Comparison of ENCODE assay signal across 10 mouse cellular contexts in the genomic region with DNA sequence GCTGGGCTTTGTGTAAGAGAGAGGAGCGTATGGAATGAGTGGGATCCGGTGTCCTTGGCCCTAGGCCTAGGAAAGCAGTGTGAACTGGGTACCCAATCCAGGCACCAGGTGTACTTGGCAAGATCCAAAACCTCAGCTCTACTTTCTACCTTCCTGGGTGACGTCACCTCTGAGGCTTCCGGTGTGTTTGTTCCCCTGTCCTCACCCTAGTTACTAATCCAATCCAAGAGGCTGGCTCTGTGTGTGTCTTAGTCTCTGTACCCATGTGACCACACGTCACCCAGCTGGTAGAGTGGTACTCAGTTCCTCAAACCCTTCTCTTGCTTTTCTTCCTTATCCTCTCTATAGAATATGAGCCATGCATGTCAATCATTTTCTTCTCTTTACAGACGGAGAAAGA.
DNase-seq lines count a peak whose midpoint lies in the region; ATAC-seq and TF ChIP-seq lines count a peak whose summit lies in the region.
"Had no signal": no experiment of that assay in that cellular context is flagged by ENCODE, and none has a peak within 500 bp of the region (broad histone marks: within the 10 kb centered on the region; RNA-seq: fewer than 3 reads in every experiment).

No protein-coding gene starts in this region.

- no peaks in the 10 kb centered on the region for H3K9me3 ChIP-seq in heart, embryonic 15.5 days (replicated peaks)
- no peaks in the 10 kb centered on the region for H3K9me3 ChIP-seq in intestine, embryonic 14.5 days (ENCODE audit: control insufficient read depth, low read length)
- no peaks in the 10 kb centered on the region for H3K9me3 ChIP-seq in hindbrain, embryonic 10.5 days
- H3K9me3 ChIP-seq: embryonic facial prominence, embryonic 13.5 days; limb, embryonic 12.5 days had no signal

- no peaks in the 10 kb centered on the region for H3K27me3 ChIP-seq in heart, embryonic 15.5 days
- H3K27me3 ChIP-seq in intestine, embryonic 14.5 days (replicated peaks; ENCODE audit: control insufficient read depth, insufficient read depth, low read length) = no peaks in the 10 kb centered on the region
- no peaks in the 10 kb centered on the region for H3K27me3 ChIP-seq in small intestine, adult 2 months (ENCODE audit: control insufficient read depth, insufficient read depth, low read length)
- H3K27me3 ChIP-seq in hindbrain, embryonic 10.5 days (ENCODE audit: insufficient read depth, poor library complexity, severe bottlenecking) = no peaks in the 10 kb centered on the region
- H3K27me3 ChIP-seq: embryonic facial prominence, embryonic 13.5 days; limb, embryonic 12.5 days had no signal

- no peak for DNase-seq in heart, postnatal 25 days (ENCODE audit: low spot score)
- DNase-seq in intestine, embryonic 14.5 days (ENCODE audit: low spot score) = no peak
- no peak for DNase-seq in gastrocnemius, adult 8-10 months (ENCODE audit: low spot score in 2 of 2)
- DNase-seq in hindbrain, embryonic 10.5 days (ENCODE audit: low spot score) = no peak
- DNase-seq in left cerebral cortex, adult 9 months (ENCODE audit: low spot score in 2 of 2) = no peak

- H3K4me3 ChIP-seq in heart, embryonic 15.5 days = no peak overlapping the region
- H3K4me3 ChIP-seq in intestine, embryonic 14.5 days (ENCODE audit: low read depth, low read length) = no peak overlapping the region
- no peak overlapping the region for H3K4me3 ChIP-seq in small intestine, adult 2 months (ENCODE audit: low read depth, low read length)
- H3K4me3 ChIP-seq in hindbrain, embryonic 10.5 days = no peak overlapping the region
- H3K4me3 ChIP-seq: embryonic facial prominence, embryonic 13.5 days; limb, embryonic 12.5 days had no signal

- TF ChIP-seq POLR2A in small intestine, adult 2 months (IDR thresholded peaks at IDR 0.05; ENCODE audit: low read depth, low read length) = no peak

- intact Hi-C loops in heart, postnatal 25 days (cut with DNase I) = no loop called here

- TF ChIP-seq CTCF in small intestine, adult 2 months (IDR thresholded peaks at IDR 0.05; ENCODE audit: extremely low read depth, insufficient read length, insufficient replicate concordance, low read depth, low read length) = no peak

- peak overlapping the region; percentile 94 for H3K27ac ChIP-seq in heart, embryonic 15.5 days
- peak overlapping the region; percentile 85; the same call in 1 of the 2 replicates for H3K27ac ChIP-seq in intestine, embryonic 14.5 days (ENCODE audit: low read depth)
- peak overlapping the region; percentile 1 for H3K27ac ChIP-seq in small intestine, adult 2 months (ENCODE audit: insufficient read depth, low read depth, low read length)
- H3K27ac ChIP-seq in hindbrain, embryonic 10.5 days = no peak overlapping the region
- H3K27ac ChIP-seq: limb, embryonic 12.5 days had no signal

- H3K4me1 ChIP-seq in heart, embryonic 15.5 days (replicated peaks) = peaks cover 67% of the 10 kb centered on the region
- peaks cover 48% of the 10 kb centered on the region for H3K4me1 ChIP-seq in intestine, embryonic 14.5 days (replicated peaks; ENCODE audit: control insufficient read depth, insufficient read depth, low read length)
- peaks cover 37% of the 10 kb centered on the region for H3K4me1 ChIP-seq in small intestine, adult 2 months (ENCODE audit: control insufficient read depth, insufficient read depth, insufficient read length, low read length)
- H3K4me1 ChIP-seq in hindbrain, embryonic 10.5 days (replicated peaks) = peaks cover 24% of the 10 kb centered on the region

- no peak overlapping the region for H3K9ac ChIP-seq in heart, embryonic 15.5 days
- H3K9ac ChIP-seq in intestine, embryonic 14.5 days (ENCODE audit: low read length) = no peak overlapping the region
- H3K9ac ChIP-seq: embryonic facial prominence, embryonic 13.5 days; limb, embryonic 12.5 days had no signal

- ATAC-seq in heart, embryonic 15.5 days (replicated peaks; ENCODE audit: insufficient number of reproducible peaks, insufficient read depth, low FRiP score, low read depth) = no peak
- ATAC-seq in CD4-positive, CD25-positive, alpha-beta regulatory T cell, adult 4 months = peak; percentile 62
- ATAC-seq in intestine, embryonic 14.5 days (replicated peaks; ENCODE audit: low FRiP score, low TSS enrichment, low read depth) = no peak

- H3K36me3 ChIP-seq in heart, embryonic 15.5 days = no peaks in the 10 kb centered on the region
- H3K36me3 ChIP-seq in intestine, embryonic 14.5 days (ENCODE audit: control insufficient read depth, insufficient read depth, low read length) = no peaks in the 10 kb centered on the region
- no peaks in the 10 kb centered on the region for H3K36me3 ChIP-seq in small intestine, adult 2 months (ENCODE audit: control insufficient read depth, insufficient read depth, low read length)
- no peaks in the 10 kb centered on the region for H3K36me3 ChIP-seq in hindbrain, embryonic 10.5 days
- H3K36me3 ChIP-seq: embryonic facial prominence, embryonic 13.5 days; limb, embryonic 12.5 days had no signal

- no peak overlapping the region for H3K4me2 ChIP-seq in heart, embryonic 15.5 days
- H3K4me2 ChIP-seq in intestine, embryonic 14.5 days (ENCODE audit: low read length) = no peak overlapping the region
- H3K4me2 ChIP-seq: embryonic facial prominence, embryonic 13.5 days; limb, embryonic 12.5 days had no signal

- WGBS in heart, embryonic 15.5 days = 70% methylated on average over 6 of the region's 6 CpGs
- WGBS in intestine, embryonic 14.5 days = 87% methylated on average over 6 of the region's 6 CpGs
- WGBS in small intestine, adult 2 months = 81% methylated on average over 6 of the region's 6 CpGs
- WGBS in hindbrain, embryonic 10.5 days = 86% methylated on average over 6 of the region's 6 CpGs
